15 mouse cellular contexts compared by ENCODE assay signal in the genomic region with DNA sequence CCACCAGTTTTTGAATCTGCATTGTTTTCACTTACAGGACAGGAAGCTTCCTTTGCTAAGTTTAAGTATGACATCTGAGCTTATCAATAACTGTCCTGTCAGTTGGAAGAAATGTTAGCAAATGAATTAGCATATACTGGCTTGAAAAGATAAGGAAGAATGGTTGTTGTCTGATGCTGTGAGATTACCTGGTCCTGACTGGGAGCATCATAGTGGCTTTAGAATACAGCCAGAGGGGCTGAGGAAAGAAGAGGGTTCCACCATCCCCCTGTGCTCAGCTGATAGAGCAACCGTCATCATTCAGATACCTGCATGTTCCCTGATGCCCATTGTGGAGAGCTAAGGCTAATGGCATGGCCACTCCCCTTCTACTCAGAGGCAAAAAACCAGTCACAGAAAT.
"Had no signal": no experiment of that assay in that cellular context is flagged by ENCODE, and none has a peak within 500 bp of the region (broad histone marks: within the 10 kb centered on the region; RNA-seq: fewer than 3 reads in every experiment).

No protein-coding gene starts in this region.

- H3K9me3 ChIP-seq: limb, embryonic 10.5 days; megakaryocyte, embryonic 14.5 days; midbrain, embryonic 12.5 days; neural tube, embryonic 13.5 days; stomach, embryonic 15.5 days had no signal

- H3K4me2 ChIP-seq: midbrain, embryonic 12.5 days; neural tube, embryonic 13.5 days; stomach, embryonic 15.5 days had no signal

- H3K9ac ChIP-seq: midbrain, embryonic 12.5 days; neural tube, embryonic 13.5 days; stomach, embryonic 15.5 days had no signal

- H3K36me3 ChIP-seq: limb, embryonic 10.5 days; midbrain, embryonic 12.5 days; neural tube, embryonic 13.5 days; stomach, embryonic 15.5 days had no signal

- H3K27me3 ChIP-seq: megakaryocyte, embryonic 14.5 days; midbrain, embryonic 12.5 days; neural tube, embryonic 13.5 days; stomach, embryonic 15.5 days had no signal

- ATAC-seq: intestine, embryonic 16.5 days; lung, postnatal 0 days; midbrain, embryonic 16.5 days had no signal

- H3K27ac ChIP-seq: left cerebral cortex, adult 2 months; limb, embryonic 10.5 days; midbrain, embryonic 12.5 days; neural tube, embryonic 13.5 days; stomach, embryonic 15.5 days had no signal

- H3K4me1 ChIP-seq: limb, embryonic 10.5 days; megakaryocyte, embryonic 14.5 days; midbrain, embryonic 12.5 days; neural tube, embryonic 13.5 days; stomach, embryonic 15.5 days had no signal

- DNase-seq: kidney, adult 2 months; kidney, postnatal 25 days; lung, adult 2 months; lung, postnatal 4 days; right cerebral cortex, postnatal 14 days; thymus, postnatal 36 days had no signal

- H3K4me3 ChIP-seq: left cerebral cortex, adult 2 months; limb, embryonic 10.5 days; megakaryocyte, embryonic 14.5 days; midbrain, embryonic 12.5 days; neural tube, embryonic 13.5 days; stomach, embryonic 15.5 days had no signal
